Mouse (Mus musculus): ENCODE measurements around the gene Slk. TPM values are rescaled to one million over a fixed set of nuclear protein-coding genes. Genes with fewer than 3 reads are reported as not detected.

Slk gene
- polyA plus RNA-seq, 1 experiment = 12.1 TPM

- Histone ChIP-seq H3K36me3 (ENCODE audit: control insufficient read depth, insufficient read depth) (peaks cover 33% of the 10 kb centered on the region), H3ac (ENCODE audit: control insufficient read depth, insufficient read length) (no peak overlapping the region), H3K27me3 (ENCODE audit: control insufficient read depth, insufficient read depth, insufficient read length) (no peaks in the 10 kb centered on the region), H3K4me2 (ENCODE audit: low read depth) (no peak overlapping the region), H3K4me3 (no peak overlapping the region), H3K79me2 (ENCODE audit: control insufficient read depth, insufficient read depth) (no peaks in the 10 kb centered on the region)
- TF ChIP-seq POLR2AphosphoS2 (IDR thresholded peaks at IDR 0.05; ENCODE audit: insufficient read length, low read depth) (no peak), MYOD1 (IDR thresholded peaks at IDR 0.05; ENCODE audit: control insufficient read depth in 1 of 3, insufficient read length in 2 of 3, low read depth in 2 of 3) (no peak)
These were observed 64.4 kb downstream of the Slk start for GRCm38 (mm10) chr19:47643910-47644309.

- no peak overlapping the region for H3K4me3 ChIP-seq
- no peak overlapping the region for H3ac ChIP-seq (ENCODE audit: control insufficient read depth, insufficient read length)
- no peaks in the 10 kb centered on the region for H3K79me2 ChIP-seq (ENCODE audit: control insufficient read depth, insufficient read depth)
- H3K4me2 ChIP-seq (ENCODE audit: low read depth) = no peak overlapping the region
- no peaks in the 10 kb centered on the region for H3K27me3 ChIP-seq (ENCODE audit: control insufficient read depth, insufficient read depth, insufficient read length)
- TF ChIP-seq TCF12 (IDR thresholded peaks at IDR 0.05; ENCODE audit: insufficient read depth, poor library complexity, severe bottlenecking) = no peak
- TF ChIP-seq SRF (IDR thresholded peaks at IDR 0.05; ENCODE audit: control insufficient read depth, insufficient read length, low read depth) = no peak
- no peak for TF ChIP-seq POLR2A (IDR thresholded peaks at IDR 0.05; ENCODE audit: insufficient read length, low read depth)
- TF ChIP-seq MYOG (IDR thresholded peaks at IDR 0.05; ENCODE audit: control insufficient read depth in 1 of 3, insufficient read depth in 1 of 3, insufficient read length in 2 of 3, low read depth in 2 of 3) = no peak
- TF ChIP-seq REST (IDR thresholded peaks at IDR 0.05; ENCODE audit: insufficient read depth, insufficient read length) = no peak
- TF ChIP-seq CEBPB (IDR thresholded peaks at IDR 0.05; ENCODE audit: insufficient read depth, poor library complexity, severe bottlenecking) = no peak
- no peak for TF ChIP-seq POLR2AphosphoS2 (IDR thresholded peaks at IDR 0.05; ENCODE audit: insufficient read length, low read depth)
- no peak for TF ChIP-seq TCF3 (IDR thresholded peaks at IDR 0.05; ENCODE audit: insufficient read length, low read depth)
- TF ChIP-seq USF1 (IDR thresholded peaks at IDR 0.05; ENCODE audit: low read depth) = no peak
- TF ChIP-seq MYOD1 (IDR thresholded peaks at IDR 0.05; ENCODE audit: control insufficient read depth in 1 of 3, insufficient read length in 2 of 3, low read depth in 2 of 3) = no peak
- no peak for TF ChIP-seq MAX (IDR thresholded peaks at IDR 0.05; ENCODE audit: low read depth)
- TF ChIP-seq E2F4 (IDR thresholded peaks at IDR 0.05; ENCODE audit: insufficient read depth) = no peak
- H3K36me3 ChIP-seq (ENCODE audit: control insufficient read depth, insufficient read depth) = peaks cover 26% of the 10 kb centered on the region
These were observed 66.1 kb downstream of the Slk start for GRCm38 (mm10) chr19:47645583-47645982.

DNA sequence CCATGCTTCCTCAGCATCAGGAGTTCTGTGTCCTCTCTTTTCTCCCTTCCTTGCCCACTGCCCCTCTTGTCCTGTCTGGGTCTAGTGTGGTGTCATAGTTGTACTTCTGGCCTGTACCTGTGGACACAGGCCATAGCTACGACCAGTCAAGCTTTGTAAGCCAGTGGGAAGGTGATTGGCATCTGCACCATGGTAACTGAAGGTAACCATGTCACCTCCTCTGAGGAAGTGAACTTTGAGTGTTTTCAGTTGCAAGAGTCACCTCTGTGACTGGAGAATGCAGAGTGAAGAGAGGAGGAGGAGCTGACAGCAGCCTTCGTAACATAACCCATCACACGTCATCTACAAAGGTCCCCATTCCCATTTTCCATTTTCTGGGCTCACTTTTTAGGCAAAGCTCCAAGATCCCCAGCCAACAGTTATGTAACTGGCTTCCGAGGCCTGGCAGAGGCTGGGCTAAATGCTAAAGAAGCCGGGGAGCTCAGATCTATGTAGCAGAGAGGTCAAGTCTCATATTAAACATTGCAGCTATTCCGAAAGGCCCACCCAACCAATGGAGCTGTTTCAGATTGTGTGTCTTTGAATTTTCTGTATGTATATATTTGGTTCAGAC lies 67.1 kb downstream of the Slk start:
- H3K36me3 ChIP-seq (ENCODE audit: control insufficient read depth, insufficient read depth) = peaks cover 19% of the 10 kb centered on the region
- H3K79me2 ChIP-seq (ENCODE audit: control insufficient read depth, insufficient read depth) = no peaks in the 10 kb centered on the region
- no peak overlapping the region for H3K4me2 ChIP-seq (ENCODE audit: low read depth)
- H3ac ChIP-seq (ENCODE audit: control insufficient read depth, insufficient read length) = no peak overlapping the region
- TF ChIP-seq E2F4 (IDR thresholded peaks at IDR 0.05; ENCODE audit: insufficient read depth) = no peak
- no peak for TF ChIP-seq TCF12 (IDR thresholded peaks at IDR 0.05; ENCODE audit: insufficient read depth, poor library complexity, severe bottlenecking)
- no peak for TF ChIP-seq POLR2A (IDR thresholded peaks at IDR 0.05; ENCODE audit: insufficient read length, low read depth)
- TF ChIP-seq TCF3 (IDR thresholded peaks at IDR 0.05; ENCODE audit: insufficient read length, low read depth) = no peak
- no peak for TF ChIP-seq USF1 (IDR thresholded peaks at IDR 0.05; ENCODE audit: low read depth)
- no peak for TF ChIP-seq SRF (IDR thresholded peaks at IDR 0.05; ENCODE audit: control insufficient read depth, insufficient read length, low read depth)
- TF ChIP-seq MYOG (IDR thresholded peaks at IDR 0.05; ENCODE audit: control insufficient read depth in 1 of 3, insufficient read depth in 1 of 3, insufficient read length in 2 of 3, low read depth in 2 of 3) = no peak
- TF ChIP-seq MAX (IDR thresholded peaks at IDR 0.05; ENCODE audit: low read depth) = no peak
- TF ChIP-seq REST (IDR thresholded peaks at IDR 0.05; ENCODE audit: insufficient read depth, insufficient read length) = no peak
- TF ChIP-seq POLR2AphosphoS2 (IDR thresholded peaks at IDR 0.05; ENCODE audit: insufficient read length, low read depth) = no peak
- TF ChIP-seq MYOD1 (IDR thresholded peaks at IDR 0.05; ENCODE audit: control insufficient read depth in 1 of 3, insufficient read length in 2 of 3, low read depth in 2 of 3) = no peak
- no peak for TF ChIP-seq CEBPB (IDR thresholded peaks at IDR 0.05; ENCODE audit: insufficient read depth, poor library complexity, severe bottlenecking)
- no peaks in the 10 kb centered on the region for H3K27me3 ChIP-seq (ENCODE audit: control insufficient read depth, insufficient read depth, insufficient read length)
- H3K4me3 ChIP-seq = no peak overlapping the region

DNA sequence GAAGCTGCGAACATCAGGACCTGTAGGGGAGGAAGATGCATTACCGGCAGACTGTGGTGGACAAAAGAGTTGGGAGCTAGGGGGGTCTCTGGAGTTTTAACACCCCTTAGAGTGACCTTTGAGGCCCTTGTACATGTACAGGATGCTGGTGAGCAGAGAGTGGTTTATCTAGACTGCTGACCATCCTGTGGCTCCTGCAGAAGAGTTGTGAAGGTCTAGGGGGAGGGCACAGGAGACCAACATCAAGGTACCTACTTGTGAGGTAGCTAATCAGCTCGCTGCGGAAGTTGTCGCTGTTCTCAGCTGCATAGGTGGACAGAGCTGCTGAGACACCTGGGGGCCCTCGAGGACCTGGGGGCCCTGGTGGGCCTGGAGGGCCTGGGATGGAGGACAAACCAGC lies 69.6 kb downstream of the Slk start:
- TF ChIP-seq MYOD1 (IDR thresholded peaks at IDR 0.05; ENCODE audit: control insufficient read depth in 1 of 3, insufficient read length in 2 of 3, low read depth in 2 of 3) (no peak), POLR2AphosphoS2 (IDR thresholded peaks at IDR 0.05; ENCODE audit: insufficient read length, low read depth) (no peak), E2F4 (IDR thresholded peaks at IDR 0.05; ENCODE audit: insufficient read depth) (no peak), TCF12 (IDR thresholded peaks at IDR 0.05; ENCODE audit: insufficient read depth, poor library complexity, severe bottlenecking) (no peak), MYOG (IDR thresholded peaks at IDR 0.05; ENCODE audit: control insufficient read depth in 1 of 3, insufficient read depth in 1 of 3, insufficient read length in 2 of 3, low read depth in 2 of 3) (no peak), USF1 (IDR thresholded peaks at IDR 0.05; ENCODE audit: low read depth) (no peak), TCF3 (IDR thresholded peaks at IDR 0.05; ENCODE audit: insufficient read length, low read depth) (no peak), POLR2A (IDR thresholded peaks at IDR 0.05; ENCODE audit: insufficient read length, low read depth) (no peak), CEBPB (IDR thresholded peaks at IDR 0.05; ENCODE audit: insufficient read depth, poor library complexity, severe bottlenecking) (no peak), REST (IDR thresholded peaks at IDR 0.05; ENCODE audit: insufficient read depth, insufficient read length) (no peak), MAX (IDR thresholded peaks at IDR 0.05; ENCODE audit: low read depth) (no peak), SRF (IDR thresholded peaks at IDR 0.05; ENCODE audit: control insufficient read depth, insufficient read length, low read depth) (no peak)
- no peaks in the 10 kb centered on the region for H3K79me2 ChIP-seq (ENCODE audit: control insufficient read depth, insufficient read depth)
- no peak overlapping the region for H3K4me3 ChIP-seq
- H3K4me2 ChIP-seq (ENCODE audit: low read depth) = no peak overlapping the region
- peaks cover 14% of the 10 kb centered on the region for H3K36me3 ChIP-seq (ENCODE audit: control insufficient read depth, insufficient read depth)
- no peak overlapping the region for H3ac ChIP-seq (ENCODE audit: control insufficient read depth, insufficient read length)
- no peaks in the 10 kb centered on the region for H3K27me3 ChIP-seq (ENCODE audit: control insufficient read depth, insufficient read depth, insufficient read length)
